Mouse (Mus musculus): ENCODE results near the gene Nmnat2. TPM values are rescaled to one million over a fixed set of nuclear protein-coding genes. Genes with fewer than 3 reads are reported as not detected.
"Not testable (repeated sequence)": the region's sequence is repeated elsewhere in the genome, so short reads cannot be mapped to it uniquely, and the experiment has no call there.

Gene Nmnat2
- polyA plus RNA-seq, 1 experiment from 2014 or later, result 8.7 TPM

DNA sequence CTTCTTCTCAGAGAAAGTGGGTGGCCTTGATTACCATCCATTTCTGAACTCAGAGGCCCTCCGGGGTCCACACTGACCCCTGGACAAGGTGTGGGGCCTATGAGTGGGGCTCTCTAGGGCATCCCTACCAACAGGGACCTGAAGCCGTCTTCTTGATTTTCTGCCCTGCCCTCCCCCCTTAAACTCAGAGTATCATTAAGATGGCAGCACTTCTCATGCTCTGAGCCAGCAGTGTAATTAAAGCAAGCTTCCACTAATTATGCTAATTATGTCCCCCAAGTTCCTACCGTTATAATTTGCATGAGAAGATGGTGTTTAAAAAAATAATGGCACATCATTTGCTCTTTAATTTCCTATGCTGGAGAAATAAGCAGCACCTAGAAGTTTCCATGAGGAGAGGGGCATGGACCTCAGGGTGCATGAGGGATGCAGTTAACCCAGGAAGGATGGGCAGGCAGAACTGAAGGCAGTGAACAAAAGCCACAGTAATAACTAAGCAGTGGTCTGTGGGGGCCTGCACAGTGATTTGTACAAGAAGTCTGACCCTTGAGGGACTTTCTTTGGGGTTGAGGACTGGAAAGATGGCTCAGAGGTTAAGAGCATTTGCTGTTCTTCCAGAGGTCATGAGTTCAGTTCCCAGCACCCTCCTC is 120.4 kb downstream of the Nmnat2 start:
- Histone ChIP-seq H3K9me3 (no peaks in the 10 kb centered on the region), H3K4me1 (peaks cover 55% of the 10 kb centered on the region), H3K27ac (no peak overlapping the region; the same call in 1 of the 2 replicates), H3K4me3 (no peak overlapping the region), H3K36me3 (replicated peaks) (no peaks in the 10 kb centered on the region), H3K27me3 (ENCODE audit: poor library complexity, severe bottlenecking) (peaks cover 74% of the 10 kb centered on the region)
- DNase-seq (ENCODE audit: extremely low spot score, low spot score), result no peak
- WGBS, result 69% methylated on average over 3 of the region's 3 CpGs

DNA sequence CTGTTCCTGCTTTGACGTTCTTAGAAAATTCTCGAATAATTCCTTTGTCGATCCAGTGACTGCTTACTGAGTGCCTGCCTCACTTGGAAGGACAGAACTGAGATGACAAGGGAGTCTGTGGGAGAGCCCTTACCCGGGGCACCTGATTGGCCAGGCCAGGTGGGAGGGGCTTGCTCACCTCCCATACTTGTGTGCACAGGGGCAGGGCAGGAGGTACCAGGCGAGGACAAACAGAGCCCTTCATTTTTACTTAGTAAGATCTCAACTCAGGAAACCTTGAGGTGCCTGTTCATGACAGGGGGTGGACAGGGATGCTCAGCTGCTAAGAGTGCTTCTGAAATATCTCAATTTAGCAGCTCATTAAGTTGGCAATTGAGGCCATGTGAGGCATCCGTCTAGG is 121.2 kb downstream of the Nmnat2 start:
- no peak for DNase-seq (ENCODE audit: extremely low spot score, low spot score)
- peak overlapping the region; percentile 45; the same call in 1 of the 2 replicates for H3K27ac ChIP-seq
- WGBS, result 60% methylated on average over 6 of the region's 6 CpGs
- H3K4me3 ChIP-seq, result no peak overlapping the region
- H3K27me3 ChIP-seq (ENCODE audit: poor library complexity, severe bottlenecking), result peaks cover 66% of the 10 kb centered on the region
- H3K4me1 ChIP-seq, result peaks cover 55% of the 10 kb centered on the region
- H3K9me3 ChIP-seq, result no peaks in the 10 kb centered on the region
- no peaks in the 10 kb centered on the region for H3K36me3 ChIP-seq (replicated peaks)

DNA sequence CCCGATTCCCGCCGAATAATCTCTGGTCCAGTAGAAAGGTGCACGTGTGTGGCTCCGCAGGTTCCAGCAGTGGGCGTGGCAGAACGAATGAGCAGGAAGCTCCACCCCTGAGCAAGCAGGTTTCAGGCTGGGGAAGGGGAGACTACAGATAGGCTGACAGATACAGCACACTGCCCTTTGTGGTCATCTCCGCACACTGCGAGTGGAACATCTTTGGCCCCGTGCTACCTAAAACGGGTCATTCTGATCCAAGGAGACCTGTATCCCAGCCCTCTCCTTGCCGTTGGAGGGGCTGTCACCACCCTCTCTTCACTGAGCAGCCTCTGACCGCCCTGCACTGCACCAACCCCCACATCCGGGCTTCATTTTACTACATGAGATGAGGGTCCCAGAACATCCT is 128.4 kb downstream of the Nmnat2 start:
- H3K36me3 ChIP-seq (replicated peaks); H3K27ac ChIP-seq; H3K4me1 ChIP-seq; H3K4me3 ChIP-seq; H3K27me3 ChIP-seq (ENCODE audit: poor library complexity, severe bottlenecking); DNase-seq (ENCODE audit: extremely low spot score, low spot score); H3K9me3 ChIP-seq: not testable (repeated sequence)
- 81% methylated on average over 11 of the region's 14 CpGs for WGBS

DNA sequence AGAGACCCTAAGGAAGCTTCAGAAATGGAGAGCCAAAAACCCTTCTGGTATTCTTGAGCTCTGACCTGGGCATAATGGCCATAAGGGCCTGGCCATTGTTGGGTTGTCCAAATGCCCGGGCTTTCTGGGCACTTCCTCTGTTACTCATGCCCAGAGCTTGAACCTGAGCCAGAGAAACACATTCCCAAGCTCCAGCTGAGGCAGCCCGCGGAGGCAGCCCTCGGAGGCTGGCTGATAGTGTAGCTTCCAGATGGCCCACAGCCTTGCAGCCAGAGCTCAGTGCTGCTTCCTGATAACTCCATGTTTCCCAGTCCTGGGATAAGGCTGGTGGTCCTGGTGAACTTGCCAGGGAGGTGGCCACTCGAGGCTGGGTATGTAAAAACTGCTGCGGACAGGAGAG is 129.4 kb downstream of the Nmnat2 start:
- WGBS, result 83% methylated on average over 6 of the region's 6 CpGs
- Histone ChIP-seq H3K27me3 (ENCODE audit: poor library complexity, severe bottlenecking) (no peaks in the 10 kb centered on the region), H3K27ac (no peak overlapping the region), H3K36me3 (replicated peaks) (no peaks in the 10 kb centered on the region), H3K4me3 (no peak overlapping the region), H3K4me1 (peaks cover 7% of the 10 kb centered on the region), H3K9me3 (peaks cover 3% of the 10 kb centered on the region; the same call in 1 of the 2 replicates)
- no peak for DNase-seq (ENCODE audit: extremely low spot score, low spot score)

GRCm38 (mm10) chr1:153085198-153085597 is 130.4 kb downstream of the Nmnat2 start:
- WGBS, result 90% methylated on average over 5 of the region's 5 CpGs
- DNase-seq (ENCODE audit: extremely low spot score, low spot score), result no peak
- peaks cover 7% of the 10 kb centered on the region for H3K4me1 ChIP-seq
- H3K9me3 ChIP-seq, result peaks cover 3% of the 10 kb centered on the region; the same call in 1 of the 2 replicates
- no peak overlapping the region for H3K27ac ChIP-seq
- no peak overlapping the region for H3K4me3 ChIP-seq
- no peaks in the 10 kb centered on the region for H3K36me3 ChIP-seq (replicated peaks)
- 0 out of 2 replicates have a peak, but pooled peaks cover 3% of the 10 kb centered on the region for H3K27me3 ChIP-seq (ENCODE audit: poor library complexity, severe bottlenecking)

GRCm38 (mm10) chr1:153087771-153088170 is 133.0 kb downstream of the Nmnat2 start:
- WGBS, result 90% methylated on average over 5 of the region's 5 CpGs
- Histone ChIP-seq H3K27ac (no peak overlapping the region), H3K9me3 (peaks cover 3% of the 10 kb centered on the region; the same call in 1 of the 2 replicates), H3K36me3 (replicated peaks) (no peaks in the 10 kb centered on the region), H3K27me3 (ENCODE audit: poor library complexity, severe bottlenecking) (peaks cover 15% of the 10 kb centered on the region), H3K4me1 (peaks cover 26% of the 10 kb centered on the region), H3K4me3 (no peak overlapping the region)
- no peak for DNase-seq (ENCODE audit: extremely low spot score, low spot score)

DNA sequence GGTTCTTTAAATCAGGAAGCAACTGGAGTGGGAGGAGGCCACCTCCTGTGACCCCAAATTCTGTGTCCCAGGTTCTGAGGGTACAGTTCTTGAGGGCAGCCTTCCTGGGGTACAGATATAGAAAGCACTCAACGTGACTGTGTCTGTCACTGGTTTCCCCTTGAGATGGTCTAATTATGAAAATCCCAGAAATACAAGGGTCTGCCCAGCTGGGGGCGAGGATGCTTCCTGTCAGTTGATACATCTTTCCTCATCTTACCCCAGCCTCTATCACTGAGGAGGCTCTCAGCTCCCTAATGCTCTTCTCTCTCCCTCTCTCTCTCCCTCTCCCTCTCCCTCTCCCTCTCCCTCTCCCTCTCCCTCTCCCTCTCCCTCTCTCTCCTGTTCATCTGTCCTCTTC is 135.3 kb downstream of the Nmnat2 start:
- H3K4me1 ChIP-seq, result peaks cover 47% of the 10 kb centered on the region
- no peak overlapping the region for H3K27ac ChIP-seq
- H3K27me3 ChIP-seq (ENCODE audit: poor library complexity, severe bottlenecking), result peaks cover 37% of the 10 kb centered on the region
- no peaks in the 10 kb centered on the region for H3K36me3 ChIP-seq (replicated peaks)
- H3K4me3 ChIP-seq, result no peak overlapping the region
- no peaks in the 10 kb centered on the region for H3K9me3 ChIP-seq
- DNase-seq (ENCODE audit: extremely low spot score, low spot score), result no peak
- WGBS, result 82% methylated on average over 2 of the region's 2 CpGs

DNA sequence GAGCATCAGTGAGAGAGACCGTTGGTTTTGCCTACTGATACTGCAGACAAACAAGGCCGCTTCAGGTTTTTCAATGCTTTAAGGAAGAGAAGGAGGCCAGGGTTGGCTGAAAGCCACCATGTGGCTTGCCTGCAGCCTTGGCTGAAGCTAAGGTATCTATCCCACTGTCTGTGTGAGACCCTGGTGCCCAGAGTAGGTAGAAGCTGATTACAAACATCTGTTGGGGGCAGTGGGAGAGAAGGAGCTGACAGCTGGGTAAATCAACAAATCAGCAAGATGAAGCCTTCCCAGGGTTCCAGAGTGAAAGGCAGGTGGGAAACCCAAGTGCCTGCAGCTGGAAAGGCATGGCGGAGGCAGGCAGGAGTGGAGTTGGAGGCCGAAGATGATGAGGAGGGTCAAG is 136.0 kb downstream of the Nmnat2 start:
- no peak for DNase-seq (ENCODE audit: extremely low spot score, low spot score)
- Histone ChIP-seq H3K27ac (no peak overlapping the region), H3K36me3 (replicated peaks) (no peaks in the 10 kb centered on the region), H3K4me1 (peaks cover 54% of the 10 kb centered on the region), H3K27me3 (ENCODE audit: poor library complexity, severe bottlenecking) (peaks cover 43% of the 10 kb centered on the region), H3K4me3 (no peak overlapping the region), H3K9me3 (no peaks in the 10 kb centered on the region)
- 83% methylated on average over 4 of the region's 4 CpGs for WGBS

- 35% methylated on average over 9 of the region's 9 CpGs for WGBS
- Histone ChIP-seq H3K27ac (peak overlapping the region; percentile 68), H3K36me3 (replicated peaks) (no peaks in the 10 kb centered on the region), H3K9me3 (no peaks in the 10 kb centered on the region), H3K4me1 (peaks cover 57% of the 10 kb centered on the region), H3K4me3 (no peak overlapping the region), H3K27me3 (ENCODE audit: poor library complexity, severe bottlenecking) (peaks cover 51% of the 10 kb centered on the region)
- DNase-seq (ENCODE audit: extremely low spot score, low spot score), result no peak
Observed at GRCm38 (mm10) chr1:153091438-153092236, 136.8 kb downstream of the Nmnat2 start.

- Histone ChIP-seq H3K27me3 (ENCODE audit: poor library complexity, severe bottlenecking) (peaks cover 51% of the 10 kb centered on the region), H3K9me3 (no peaks in the 10 kb centered on the region), H3K4me3 (no peak overlapping the region), H3K36me3 (replicated peaks) (no peaks in the 10 kb centered on the region), H3K27ac (peak overlapping the region; percentile 68; the same call in 1 of the 2 replicates), H3K4me1 (peaks cover 61% of the 10 kb centered on the region)
- DNase-seq (ENCODE audit: extremely low spot score, low spot score), result peak; percentile 75
- 54% methylated on average over 5 of the region's 5 CpGs for WGBS
Observed at GRCm38 (mm10) chr1:153092237-153092975, 137.6 kb downstream of the Nmnat2 start.

DNA sequence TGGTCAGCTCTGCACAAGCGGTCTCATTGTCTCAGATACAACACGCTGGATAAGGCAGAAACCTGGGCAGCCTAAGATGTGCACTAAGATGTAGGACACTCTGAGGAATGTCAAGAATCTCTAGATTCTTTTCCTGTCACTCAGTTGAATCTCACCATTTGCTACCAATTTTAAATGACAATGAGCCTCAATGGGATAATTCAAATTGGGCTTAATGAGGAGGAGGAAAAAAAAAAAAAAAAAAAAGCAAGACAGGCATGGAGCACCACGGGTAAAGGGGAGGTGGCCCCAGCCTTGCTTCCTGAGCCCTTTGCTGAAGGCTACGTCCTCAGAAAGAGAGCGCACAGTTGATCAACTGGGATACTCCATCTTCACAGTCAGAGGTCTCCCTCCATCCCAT is 138.4 kb downstream of the Nmnat2 start:
- 0 out of 2 replicates have a peak overlapping the region, but pooled peaks have one; percentile 1 for H3K27ac ChIP-seq
- H3K36me3 ChIP-seq (replicated peaks), result no peaks in the 10 kb centered on the region
- peaks cover 62% of the 10 kb centered on the region for H3K4me1 ChIP-seq
- no peak for DNase-seq (ENCODE audit: extremely low spot score, low spot score)
- 52% methylated on average over 5 of the region's 5 CpGs for WGBS
- peaks cover 51% of the 10 kb centered on the region for H3K27me3 ChIP-seq (ENCODE audit: poor library complexity, severe bottlenecking)
- no peak overlapping the region for H3K4me3 ChIP-seq
- no peaks in the 10 kb centered on the region for H3K9me3 ChIP-seq

GRCm38 (mm10) chr1:153093581-153093980 is 138.8 kb downstream of the Nmnat2 start:
- H3K9me3 ChIP-seq, result no peaks in the 10 kb centered on the region
- no peak for DNase-seq (ENCODE audit: extremely low spot score, low spot score)
- H3K27me3 ChIP-seq (ENCODE audit: poor library complexity, severe bottlenecking), result peaks cover 51% of the 10 kb centered on the region
- no peak overlapping the region for H3K4me3 ChIP-seq
- no peaks in the 10 kb centered on the region for H3K36me3 ChIP-seq (replicated peaks)
- peaks cover 66% of the 10 kb centered on the region for H3K4me1 ChIP-seq
- no peak overlapping the region for H3K27ac ChIP-seq
- WGBS, result 71% methylated on average over 4 of the region's 4 CpGs

All from forebrain, embryonic 10.5 days (tissue).